Mouse (Mus musculus) limb, embryonic 10.5 days (tissue): ENCODE measurements around the gene Gabrg3. TPM values are rescaled to one million over a fixed set of nuclear protein-coding genes. Genes with fewer than 3 reads are reported as not detected.

Experiments used
- DNase-seq: peaks from one replicate; pipeline ENCODE4 v3.0.0-alpha.2; 2017; ENCODE audit warnings: low spot score
- H3K27ac ChIP-seq: fragments of 300-500 bp; sonication (generic); 2 replicates; pipeline ENCODE4 v1.5.1; 2016; ENCODE audit warnings: mild to moderate bottlenecking
- H3K27me3 ChIP-seq: fragments of 300-500 bp; sonication (generic); 2 replicates; pipeline ENCODE4 v1.6.1; 2016; ENCODE audit warnings: low read depth, mild to moderate bottlenecking; ENCODE audit not compliant: poor library complexity, severe bottlenecking
- H3K36me3 ChIP-seq: fragments of 300-500 bp; sonication (generic); 2 replicates; pipeline ENCODE4 v1.6.1; 2016; ENCODE audit warnings: mild to moderate bottlenecking, moderate library complexity
- H3K4me1 ChIP-seq: fragments of 300-500 bp; sonication (generic); 2 replicates; pipeline ENCODE4 v1.6.1; 2016
- H3K4me3 ChIP-seq: fragments of 300-500 bp; sonication (generic); 2 replicates; pipeline ENCODE4 v1.5.1; 2016; ENCODE audit warnings: mild to moderate bottlenecking, moderate library complexity
- H3K9me3 ChIP-seq: fragments of 300-500 bp; sonication (generic); replicated peaks from 2 replicates; pipeline ENCODE4 v1.6.1; 2016; ENCODE audit warnings: mild to moderate bottlenecking
- WGBS: fragments of 180-500 bp; shearing (Covaris S2); methylation state at CpG from one replicate; pipeline ENCODE4 v1.1.7; 2016; 5-methylcytosine and 5-hydroxymethylcytosine counted together
- polyA plus RNA-seq: library from polyadenylated mRNA; unstranded; fragments of >200 nt; fragmentation: Nextera tagmentation; extraction: Ambion mirVana; gene quantifications from 2 replicates; pipeline ENCODE4 v1.2.1, GENCODE M21; 2016

Gabrg3 gene
- polyA plus RNA-seq, 1 experiment from 2014 or later: 0.34 TPM

- no peaks in the 10 kb centered on the region for H3K27me3 ChIP-seq
These were observed 449.0 kb downstream of the Gabrg3 start for GRCm38 (mm10) chr7:56938020-56938419.

DNA sequence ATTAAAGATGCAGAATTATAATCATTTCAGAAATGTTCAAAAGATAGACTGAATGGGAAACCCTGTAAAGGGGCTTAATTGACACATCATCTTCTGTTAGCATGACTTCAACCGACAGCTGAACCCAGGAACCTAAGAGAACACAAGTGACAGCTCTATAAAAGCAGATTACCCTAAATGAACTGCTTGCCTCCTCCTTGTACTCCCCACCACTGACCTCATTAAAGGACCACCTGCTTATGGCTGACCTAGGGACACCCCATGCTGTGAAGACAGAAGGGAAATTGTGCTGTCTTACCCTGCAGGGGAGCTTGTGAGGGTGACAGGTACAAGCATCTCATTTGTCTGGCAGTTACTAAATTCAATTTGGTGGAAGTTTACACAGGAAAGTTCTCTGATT is 467.5 kb downstream of the Gabrg3 start:
- Histone ChIP-seq H3K27ac (no peak overlapping the region), H3K27me3 (no peaks in the 10 kb centered on the region), H3K4me3 (no peak overlapping the region), H3K9me3 (no peaks in the 10 kb centered on the region), H3K4me1 (no peaks in the 10 kb centered on the region), H3K36me3 (no peaks in the 10 kb centered on the region)
- no peak for DNase-seq
- WGBS: 87% methylated on average over 1 of the region's 1 CpGs

More at GRCm38 (mm10) chr7:56938020-56938419, 449.0 kb downstream of the Gabrg3 start:
- Histone ChIP-seq H3K9me3 (no peaks in the 10 kb centered on the region), H3K4me3 (no peak overlapping the region), H3K4me1 (no peaks in the 10 kb centered on the region), H3K27ac (no peak overlapping the region), H3K36me3 (no peaks in the 10 kb centered on the region)
- DNase-seq: no peak
- 79% methylated on average over 5 of the region's 5 CpGs for WGBS

DNA sequence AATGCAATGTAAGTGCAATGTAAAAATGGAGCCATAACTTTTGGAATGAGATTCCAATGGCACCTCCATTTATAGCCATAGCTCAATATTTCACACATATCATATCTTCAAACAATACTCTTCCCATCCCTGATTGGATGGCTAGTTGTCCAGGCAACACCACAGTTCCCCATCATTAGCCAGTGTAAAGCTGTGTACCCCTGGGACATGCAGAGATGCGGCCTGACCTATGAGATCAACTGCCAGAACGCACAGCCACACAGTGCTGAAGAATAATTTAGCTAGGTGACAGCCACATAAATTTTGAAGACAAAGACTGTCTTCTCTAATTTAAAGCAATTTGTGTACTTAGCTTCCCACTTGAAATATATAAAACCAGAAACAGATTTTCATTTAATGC is 472.1 kb downstream of the Gabrg3 start:
- Histone ChIP-seq H3K9me3 (no peaks in the 10 kb centered on the region), H3K4me3 (no peak overlapping the region), H3K36me3 (no peaks in the 10 kb centered on the region), H3K27ac (no peak overlapping the region), H3K27me3 (no peaks in the 10 kb centered on the region), H3K4me1 (no peaks in the 10 kb centered on the region)
- 88% methylated on average over 2 of the region's 2 CpGs for WGBS
- DNase-seq: no peak

DNA sequence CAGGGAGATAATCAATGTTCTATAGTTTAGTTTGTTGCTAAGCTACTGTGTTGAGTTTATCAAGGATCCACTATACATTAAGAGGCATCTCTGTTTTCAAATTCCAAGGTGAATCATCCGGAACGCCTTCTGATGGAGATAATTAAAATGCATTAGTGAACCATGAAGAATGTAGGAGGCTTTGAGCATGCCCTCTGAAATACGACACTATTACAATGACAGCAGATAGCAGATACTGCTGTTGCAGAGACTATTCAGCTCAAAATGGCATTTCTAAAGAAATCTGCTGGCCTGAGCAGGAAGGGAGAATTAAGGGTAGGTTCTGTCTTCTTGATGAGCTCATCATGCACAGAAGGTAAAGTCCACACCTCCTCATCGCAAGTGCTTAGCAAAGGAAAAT is 487.2 kb downstream of the Gabrg3 start:
- Histone ChIP-seq H3K27ac (no peak overlapping the region), H3K4me1 (no peaks in the 10 kb centered on the region), H3K9me3 (no peaks in the 10 kb centered on the region), H3K4me3 (no peak overlapping the region), H3K27me3 (no peaks in the 10 kb centered on the region), H3K36me3 (no peaks in the 10 kb centered on the region)
- no peak for DNase-seq
- 75% methylated on average over 4 of the region's 4 CpGs for WGBS

DNA sequence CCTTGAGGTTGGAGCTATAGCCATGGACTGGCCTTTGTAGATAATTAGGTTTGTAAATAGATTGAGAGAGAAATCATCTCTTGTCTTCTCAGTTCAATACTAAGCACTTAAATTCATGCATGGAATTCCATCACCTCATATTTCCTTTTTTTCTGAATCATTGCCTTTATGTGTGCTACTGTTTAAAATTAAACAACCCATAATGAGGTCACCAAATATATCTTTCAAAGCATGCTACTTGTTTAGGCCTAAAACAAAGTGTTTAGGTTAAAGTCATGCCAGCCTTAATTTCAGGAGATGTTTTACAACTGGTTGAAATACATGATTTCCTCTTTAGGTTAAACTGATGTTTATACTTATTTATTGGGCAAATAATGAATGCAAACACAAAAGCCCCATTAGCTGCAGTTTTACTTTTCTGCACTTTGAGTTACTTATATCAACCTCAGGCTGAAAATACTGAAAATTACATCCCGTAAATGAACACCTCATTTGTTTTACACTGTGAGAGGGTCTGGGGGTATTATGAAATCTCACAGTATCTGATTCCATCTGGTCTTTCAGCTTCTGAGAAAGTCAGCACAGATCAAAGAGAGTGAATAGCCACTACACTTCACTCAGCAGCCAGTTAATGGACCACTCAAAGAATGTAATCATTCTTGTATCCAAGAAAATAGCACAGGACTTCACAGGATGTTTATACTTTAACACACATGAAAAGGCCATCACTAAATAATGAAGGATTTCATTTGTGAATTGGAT is 519.5 kb downstream of the Gabrg3 start:
- Histone ChIP-seq H3K36me3 (no peaks in the 10 kb centered on the region), H3K4me1 (no peaks in the 10 kb centered on the region), H3K9me3 (no peaks in the 10 kb centered on the region), H3K27ac (no peak overlapping the region), H3K4me3 (no peak overlapping the region), H3K27me3 (no peaks in the 10 kb centered on the region)
- DNase-seq: no peak
- WGBS: 63% methylated on average over 1 of the region's 1 CpGs

- DNase-seq: no peak
- Histone ChIP-seq H3K4me3 (no peak overlapping the region), H3K36me3 (no peaks in the 10 kb centered on the region), H3K27me3 (no peaks in the 10 kb centered on the region), H3K9me3 (no peaks in the 10 kb centered on the region), H3K4me1 (no peaks in the 10 kb centered on the region), H3K27ac (no peak overlapping the region)
- WGBS: 94% methylated on average over 5 of the region's 5 CpGs
These were observed 543.4 kb downstream of the Gabrg3 start for GRCm38 (mm10) chr7:56843565-56843964.

DNA sequence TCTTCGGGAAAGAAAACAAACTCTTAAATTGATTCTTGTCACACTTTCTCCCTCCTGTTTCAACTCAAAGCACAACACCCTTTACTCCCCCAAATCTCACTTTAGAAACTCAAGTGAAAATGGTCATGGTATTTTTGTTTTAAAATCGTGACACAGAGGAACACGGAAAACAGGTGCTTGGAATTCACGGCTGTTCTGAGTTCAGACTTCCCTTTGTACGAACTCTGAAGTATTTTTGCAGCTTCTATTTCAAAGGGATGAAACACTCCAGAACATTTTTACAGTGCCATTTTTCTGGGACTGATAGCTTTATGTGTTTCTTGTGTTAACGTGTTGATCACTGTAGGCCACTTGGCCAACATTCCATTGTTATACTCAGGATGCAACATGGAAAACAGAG is 561.5 kb downstream of the Gabrg3 start:
- H3K4me1 ChIP-seq: no peaks in the 10 kb centered on the region
- no peaks in the 10 kb centered on the region for H3K9me3 ChIP-seq
- H3K36me3 ChIP-seq: no peaks in the 10 kb centered on the region
- no peak overlapping the region for H3K4me3 ChIP-seq
- 89% methylated on average over 6 of the region's 6 CpGs for WGBS
- H3K27me3 ChIP-seq: no peaks in the 10 kb centered on the region
- no peak overlapping the region for H3K27ac ChIP-seq
- DNase-seq: no peak

DNA sequence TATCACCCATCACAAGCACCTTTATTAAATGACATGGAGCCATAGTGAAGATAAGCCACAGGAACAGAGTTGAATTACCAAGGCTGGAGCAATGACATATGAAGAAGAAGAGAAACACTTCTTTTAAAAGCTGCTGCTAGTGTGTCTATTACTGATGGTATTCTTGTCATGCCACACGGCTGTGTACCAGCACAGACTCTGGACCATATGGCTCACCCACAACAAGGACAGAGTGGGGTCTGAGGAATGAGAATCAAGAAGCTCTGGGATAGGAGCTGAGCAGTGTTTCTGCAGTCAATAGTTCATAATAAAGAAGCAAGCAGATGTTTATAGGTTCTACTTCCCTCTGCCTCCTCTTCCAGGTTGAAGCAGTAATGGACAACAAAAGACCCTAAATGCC is 585.1 kb downstream of the Gabrg3 start:
- no peaks in the 10 kb centered on the region for H3K36me3 ChIP-seq
- H3K4me1 ChIP-seq: no peaks in the 10 kb centered on the region
- no peaks in the 10 kb centered on the region for H3K27me3 ChIP-seq
- H3K9me3 ChIP-seq: no peaks in the 10 kb centered on the region
- H3K27ac ChIP-seq: no peak overlapping the region
- no peak overlapping the region for H3K4me3 ChIP-seq
- no peak for DNase-seq
- WGBS: 88% methylated on average over 1 of the region's 1 CpGs

DNA sequence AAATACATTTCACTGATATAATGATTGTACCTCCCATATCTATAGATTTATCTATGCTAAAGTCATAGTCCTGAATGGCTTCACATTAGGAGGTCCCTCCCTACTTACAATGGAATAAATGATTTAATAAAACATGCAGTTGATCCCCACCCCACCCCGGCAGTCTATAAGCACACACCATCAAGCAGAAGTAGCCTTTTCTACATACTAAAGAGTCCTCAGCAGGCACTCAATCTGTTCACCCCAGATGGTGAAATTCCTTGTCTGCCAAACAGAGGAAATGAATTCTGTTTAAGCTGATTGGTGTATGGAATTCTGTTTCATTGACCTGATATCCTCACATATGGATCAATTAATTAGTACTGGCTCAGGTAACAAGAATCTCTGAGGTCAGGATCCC is 607.9 kb downstream of the Gabrg3 start:
- Histone ChIP-seq H3K36me3 (no peaks in the 10 kb centered on the region), H3K4me3 (no peak overlapping the region), H3K27me3 (no peaks in the 10 kb centered on the region), H3K27ac (no peak overlapping the region), H3K9me3 (no peaks in the 10 kb centered on the region; the same call in 1 of the 2 replicates), H3K4me1 (no peaks in the 10 kb centered on the region)
- no peak for DNase-seq
- WGBS: 90% methylated on average over 1 of the region's 1 CpGs

- Histone ChIP-seq H3K27ac (no peak overlapping the region), H3K36me3 (no peaks in the 10 kb centered on the region), H3K4me3 (no peak overlapping the region), H3K9me3 (no peaks in the 10 kb centered on the region), H3K27me3 (no peaks in the 10 kb centered on the region), H3K4me1 (no peaks in the 10 kb centered on the region)
- DNase-seq: no peak
- 71% methylated on average over 4 of the region's 4 CpGs for WGBS
These were observed 618.8 kb downstream of the Gabrg3 start for GRCm38 (mm10) chr7:56768216-56768615.

- WGBS: 76% methylated on average over 1 of the region's 1 CpGs
- no peak overlapping the region for H3K27ac ChIP-seq
- no peaks in the 10 kb centered on the region for H3K27me3 ChIP-seq
- DNase-seq: no peak
- no peak overlapping the region for H3K4me3 ChIP-seq
- H3K9me3 ChIP-seq: no peaks in the 10 kb centered on the region
- H3K4me1 ChIP-seq: no peaks in the 10 kb centered on the region
- no peaks in the 10 kb centered on the region for H3K36me3 ChIP-seq
These were observed 619.2 kb downstream of the Gabrg3 start for GRCm38 (mm10) chr7:56767796-56768195.

DNA sequence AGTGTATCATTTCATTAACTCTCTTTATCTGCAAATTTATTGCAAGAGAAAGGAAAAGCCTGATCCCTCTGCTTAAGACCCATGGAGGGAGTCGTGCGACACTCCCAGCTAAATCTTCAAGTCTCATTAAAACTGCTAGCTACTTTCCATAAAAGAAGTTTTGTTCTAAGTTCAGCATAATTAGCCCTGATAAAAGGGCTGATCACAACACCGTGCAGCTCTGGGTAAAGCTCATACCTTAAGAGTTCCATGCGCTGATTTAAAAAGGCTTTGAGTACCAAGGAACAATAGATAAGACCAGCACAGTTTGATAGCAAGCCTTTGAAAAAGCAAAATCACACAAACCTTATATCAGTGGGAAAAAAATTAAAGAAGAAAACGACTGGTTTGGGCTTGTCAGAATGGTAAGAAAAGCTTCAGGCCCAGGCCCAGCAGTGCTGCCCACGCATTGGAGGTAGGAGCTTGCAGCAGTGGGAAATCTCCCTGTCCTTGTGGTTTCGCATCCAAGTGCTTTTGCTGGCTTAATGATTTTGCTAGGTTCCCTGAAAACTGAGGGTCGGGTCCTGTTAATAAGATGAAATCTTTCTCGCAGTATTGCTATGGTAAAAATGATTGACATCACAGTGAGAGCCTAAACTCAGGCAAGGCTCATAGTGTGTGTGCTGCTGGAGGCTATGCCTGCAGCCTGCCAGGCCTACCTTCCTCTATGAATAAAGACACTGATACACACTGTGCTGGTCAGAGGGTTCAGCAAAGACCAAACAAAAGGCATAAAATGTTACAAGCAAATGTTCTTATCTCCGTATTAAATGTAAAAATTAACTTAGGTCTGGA is 621.2 kb downstream of the Gabrg3 start:
- Histone ChIP-seq H3K27me3 (no peaks in the 10 kb centered on the region), H3K36me3 (no peaks in the 10 kb centered on the region), H3K27ac (no peak overlapping the region), H3K4me1 (no peaks in the 10 kb centered on the region), H3K9me3 (no peaks in the 10 kb centered on the region), H3K4me3 (no peak overlapping the region)
- DNase-seq: no peak
- 77% methylated on average over 10 of the region's 10 CpGs for WGBS

GRCm38 (mm10) chr7:56729225-56729624 is 657.8 kb downstream of the Gabrg3 start:
- H3K9me3 ChIP-seq: no peaks in the 10 kb centered on the region
- H3K27ac ChIP-seq: no peak overlapping the region
- no peaks in the 10 kb centered on the region for H3K27me3 ChIP-seq
- WGBS: 93% methylated on average over 6 of the region's 6 CpGs
- no peak overlapping the region for H3K4me3 ChIP-seq
- no peaks in the 10 kb centered on the region for H3K36me3 ChIP-seq
- no peak for DNase-seq
- H3K4me1 ChIP-seq: no peaks in the 10 kb centered on the region
